Mouse (Mus musculus): Measurements from ENCODE around the gene Ccdc9b. TPM values are rescaled to one million over a fixed set of nuclear protein-coding genes. Genes with fewer than 3 reads are reported as not detected.

Gene Ccdc9b
- total RNA-seq (2022), result 1 to 10 TPM; 6.2 to 8.4 (median 6.6) TPM

DNA sequence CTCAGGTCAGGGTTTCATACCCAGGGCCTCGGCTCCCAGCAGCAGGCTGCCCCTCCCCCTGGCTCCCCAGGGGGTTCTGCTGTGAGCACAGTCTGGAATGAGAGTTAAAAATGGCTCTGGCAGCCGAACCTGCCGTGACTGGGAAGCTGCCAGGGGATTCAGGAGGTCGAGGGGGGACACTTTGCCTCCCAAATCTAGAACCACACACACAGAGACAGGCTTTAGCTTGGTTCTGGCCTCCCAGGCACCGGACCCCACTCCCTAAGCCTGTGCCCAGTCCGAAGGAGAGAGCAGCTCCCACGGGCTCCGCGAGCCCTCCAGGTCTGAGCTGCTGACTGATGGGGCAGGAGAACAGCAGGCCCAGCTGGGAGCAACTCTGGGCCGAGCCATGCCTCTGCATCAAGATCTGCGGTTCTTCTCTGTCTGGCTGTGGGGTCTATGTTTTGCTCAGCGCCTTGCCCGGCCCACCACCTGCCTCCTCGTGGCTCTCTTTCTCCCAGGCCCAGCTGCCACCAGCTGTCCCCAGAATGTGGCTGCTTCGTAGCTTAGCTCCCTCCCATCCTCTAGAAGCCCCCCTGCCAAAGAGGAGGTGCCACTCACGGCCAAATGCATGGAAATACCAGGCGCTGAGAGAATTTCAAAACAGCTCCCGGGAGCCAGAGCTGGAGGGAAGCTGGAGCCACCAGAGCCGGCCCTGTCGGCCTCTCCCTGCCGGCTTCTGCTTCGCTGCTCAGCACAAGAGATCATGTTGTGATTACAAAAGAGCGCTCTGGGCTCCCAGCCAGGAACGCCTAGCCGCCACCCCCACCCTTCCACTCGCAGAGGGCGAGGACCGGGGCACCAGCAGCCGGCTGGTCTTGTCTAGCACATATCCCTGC, at the start of gene Ccdc9b:
Ccdc9b (minus strand) TSS at position 756 of the 878 bp plus-strand sequence.
- peak; percentile 87 for DNase-seq (ENCODE audit: low spot score in 2 of 2)

DNA sequence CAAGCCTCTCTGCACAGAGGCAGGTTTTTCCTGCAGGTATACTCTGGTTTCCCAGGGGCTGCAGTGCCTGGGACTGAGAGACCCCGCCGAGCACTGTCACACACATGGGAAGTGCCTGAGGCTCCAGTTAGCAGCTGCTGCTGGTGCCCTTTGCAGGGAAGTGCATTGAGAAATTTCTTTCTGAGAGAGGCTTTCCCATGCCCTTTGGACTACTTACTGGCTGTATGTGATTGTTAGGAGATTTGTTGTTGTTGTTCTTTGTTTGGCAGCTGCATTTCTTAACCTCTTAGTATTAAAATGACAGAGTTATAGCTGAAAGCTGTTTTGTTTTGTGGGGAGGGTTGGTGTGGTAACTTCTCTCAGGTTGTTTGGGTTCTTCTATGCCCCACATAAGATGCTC, 48.4 kb upstream of the Ccdc9b start:
- DNase-seq (ENCODE audit: low spot score in 2 of 2), result no peak

DNA sequence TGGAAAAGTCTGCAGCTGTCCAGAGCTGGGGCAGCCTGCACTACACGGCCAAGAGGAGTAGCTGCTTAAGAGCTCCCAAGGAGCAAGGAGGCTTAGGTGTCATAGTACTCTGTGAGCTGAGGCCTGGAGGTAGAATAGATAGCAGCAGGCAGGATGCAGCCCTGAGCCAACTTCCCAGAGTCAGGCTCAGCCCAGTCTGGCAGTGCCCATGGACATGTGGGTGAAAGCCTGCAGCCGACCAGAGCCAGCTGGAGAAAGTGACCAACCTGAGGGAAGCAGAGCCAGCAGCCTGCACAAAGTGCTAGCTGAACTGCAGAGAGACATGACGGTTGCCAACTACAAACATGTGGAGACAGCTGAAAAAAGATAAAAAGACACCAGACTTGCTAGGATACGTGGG, 44.4 kb upstream of the Ccdc9b start:
- no peak for DNase-seq (ENCODE audit: low spot score in 2 of 2)

DNA sequence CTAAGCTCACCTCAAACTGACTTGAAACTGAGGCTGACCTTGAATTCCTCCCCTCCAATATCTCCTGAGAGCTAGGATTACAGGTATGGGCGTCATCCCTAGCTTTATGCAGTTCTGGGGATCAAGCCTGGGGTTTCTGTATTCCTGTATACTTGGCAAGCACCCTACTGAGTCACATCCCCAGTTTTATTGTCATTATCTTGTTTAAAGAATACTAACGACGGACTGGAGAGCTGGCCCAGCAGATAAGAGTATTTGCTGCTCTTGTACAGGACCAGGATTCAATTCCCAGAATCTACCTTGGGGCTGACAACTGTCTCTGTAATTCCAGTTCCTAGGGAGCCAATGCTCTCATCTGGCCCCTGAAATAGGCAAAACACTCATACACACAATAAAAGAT, 43.3 kb upstream of the Ccdc9b start:
- no peak for DNase-seq (ENCODE audit: low spot score in 2 of 2)

DNA sequence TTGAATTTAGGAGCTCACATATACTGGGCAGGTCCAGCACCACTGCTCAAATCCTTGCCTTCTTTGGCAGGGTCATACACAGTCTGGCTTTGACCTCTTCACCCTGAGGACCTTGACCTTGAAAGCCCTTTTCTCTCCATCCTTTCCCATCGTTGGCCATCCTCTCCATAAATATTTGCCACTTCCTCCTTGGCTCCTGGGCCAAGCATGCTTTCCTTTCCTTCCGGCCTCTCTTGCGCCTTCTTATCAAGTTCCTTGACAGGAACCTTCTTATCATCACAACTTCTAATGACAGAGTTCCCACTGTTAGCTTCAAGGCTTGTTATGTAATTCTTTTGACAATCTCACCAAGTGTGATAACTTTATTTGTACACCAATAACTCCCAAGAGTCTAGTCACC, 42.7 kb upstream of the Ccdc9b start:
- DNase-seq (ENCODE audit: low spot score in 2 of 2), result no peak

DNA sequence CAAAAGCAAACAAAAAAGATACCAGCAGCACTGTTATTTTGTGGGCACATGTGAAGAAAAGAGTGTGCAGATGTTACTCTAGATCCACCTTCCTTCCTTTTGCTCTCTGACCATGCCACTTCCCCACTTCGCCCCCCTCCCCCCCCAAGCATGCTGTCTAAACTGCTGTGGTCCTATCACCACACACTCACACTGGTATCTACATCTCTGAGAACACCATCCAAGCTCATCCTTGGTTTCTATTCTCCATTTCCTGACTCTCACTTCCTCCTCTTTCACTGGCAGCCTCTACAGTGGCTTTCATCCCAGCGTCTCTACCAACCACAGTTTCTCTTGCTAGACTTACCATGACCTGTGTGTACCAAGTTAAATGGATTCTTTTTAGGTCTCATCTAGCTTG, 42.0 kb upstream of the Ccdc9b start:
- DNase-seq (ENCODE audit: low spot score in 2 of 2), result no peak

DNA sequence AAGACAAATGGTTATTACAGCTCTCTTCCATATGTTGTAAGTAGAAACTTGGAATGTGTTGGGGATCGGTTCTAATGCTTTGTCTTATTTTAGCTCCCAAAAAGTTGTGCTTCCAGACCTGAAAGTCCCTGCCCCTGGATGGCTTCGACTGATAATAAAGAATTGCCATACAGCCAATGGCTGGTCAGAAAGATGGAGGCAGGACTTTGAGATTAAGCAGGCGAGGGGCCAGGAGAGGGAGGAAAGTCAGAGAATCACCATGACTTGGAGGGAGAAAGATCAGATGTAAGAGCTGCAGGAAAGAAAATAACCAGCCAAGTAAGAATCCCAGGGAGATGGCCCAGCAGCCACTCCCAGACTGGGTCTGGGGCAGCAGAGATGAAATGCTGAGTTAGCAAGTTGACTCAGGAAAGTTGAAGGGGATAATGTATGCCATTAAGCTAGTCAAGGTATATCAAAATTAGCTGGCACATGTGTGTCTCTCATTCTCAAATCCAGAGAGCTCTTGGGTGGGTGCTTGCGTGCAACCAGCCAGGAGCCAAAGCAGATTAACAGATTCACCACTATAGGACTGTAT, 40.2 kb upstream of the Ccdc9b start:
- DNase-seq (ENCODE audit: low spot score in 2 of 2), result no peak

DNA sequence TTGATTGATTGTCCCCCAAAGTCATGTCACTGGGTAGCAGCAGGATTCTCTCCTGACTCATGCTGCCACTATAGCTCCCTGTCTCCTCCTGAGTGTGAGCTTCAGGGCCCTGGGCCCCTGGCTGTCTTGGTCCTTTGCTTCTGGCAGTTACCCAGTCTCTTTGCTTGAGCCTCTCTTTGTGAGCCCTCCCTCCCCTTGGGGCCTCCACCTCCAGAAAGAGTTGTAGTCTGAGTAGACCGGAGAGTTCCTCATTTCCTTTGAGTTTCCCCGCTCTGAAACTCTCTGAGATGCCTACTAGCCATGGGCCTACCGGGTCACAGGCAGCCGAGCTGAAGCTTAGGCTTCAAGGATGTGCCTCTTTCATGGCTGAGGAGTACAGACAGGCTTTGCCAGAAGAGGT, 31.2 kb upstream of the Ccdc9b start:
- DNase-seq (ENCODE audit: low spot score in 2 of 2), result no peak

DNA sequence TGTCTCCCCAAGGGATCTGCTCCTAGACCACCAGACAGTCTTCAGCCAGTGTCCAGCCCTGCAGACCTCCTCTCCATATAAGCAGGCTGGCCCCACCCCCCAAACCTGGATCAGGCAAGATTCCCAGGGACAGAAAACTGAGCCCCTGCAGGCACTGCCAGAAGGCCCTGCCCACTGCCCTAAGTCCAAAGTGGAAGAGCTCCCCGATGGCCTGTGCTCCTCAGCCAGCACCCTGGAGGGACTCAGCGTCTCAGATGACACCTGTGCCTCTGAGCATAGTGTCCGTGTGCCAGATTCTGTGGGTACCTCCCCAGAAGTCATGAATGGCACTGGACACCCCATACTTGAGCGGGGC, 29.8 kb upstream of the Ccdc9b start:
- no peak for DNase-seq (ENCODE audit: low spot score in 2 of 2)

DNA sequence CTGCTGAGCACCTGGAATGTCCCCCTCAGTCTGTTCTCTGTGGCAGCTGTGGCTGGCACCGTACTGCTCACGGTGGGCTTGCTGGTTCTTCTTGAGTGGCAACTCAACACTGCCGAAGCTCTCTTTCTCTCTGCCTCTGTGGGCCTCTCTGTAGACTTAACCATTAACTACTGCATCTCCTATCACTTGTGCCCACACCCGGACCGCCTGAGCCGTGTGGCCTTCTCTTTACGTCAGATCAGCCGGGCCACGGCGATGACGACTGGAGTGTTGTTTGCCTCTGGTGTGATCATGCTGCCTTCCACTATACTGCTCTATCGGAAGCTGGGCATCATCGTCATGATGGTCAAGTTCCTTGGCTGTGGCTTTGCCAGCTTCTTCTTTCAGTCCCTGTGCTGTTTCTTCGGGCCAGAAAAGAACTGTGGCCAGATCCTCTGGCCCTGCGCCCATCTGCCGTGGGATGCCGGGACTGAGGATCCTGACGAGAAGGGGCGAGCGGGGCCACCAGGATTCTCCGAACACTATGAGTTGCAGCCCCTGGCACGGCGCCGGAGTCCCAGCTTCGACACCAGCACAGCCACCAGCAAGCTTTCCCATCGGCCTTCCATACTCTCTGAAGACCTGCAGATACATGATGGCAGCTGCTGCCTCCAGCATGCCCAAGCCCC, 29.3 kb upstream of the Ccdc9b start:
- no peak for DNase-seq (ENCODE audit: low spot score in 2 of 2)

DNA sequence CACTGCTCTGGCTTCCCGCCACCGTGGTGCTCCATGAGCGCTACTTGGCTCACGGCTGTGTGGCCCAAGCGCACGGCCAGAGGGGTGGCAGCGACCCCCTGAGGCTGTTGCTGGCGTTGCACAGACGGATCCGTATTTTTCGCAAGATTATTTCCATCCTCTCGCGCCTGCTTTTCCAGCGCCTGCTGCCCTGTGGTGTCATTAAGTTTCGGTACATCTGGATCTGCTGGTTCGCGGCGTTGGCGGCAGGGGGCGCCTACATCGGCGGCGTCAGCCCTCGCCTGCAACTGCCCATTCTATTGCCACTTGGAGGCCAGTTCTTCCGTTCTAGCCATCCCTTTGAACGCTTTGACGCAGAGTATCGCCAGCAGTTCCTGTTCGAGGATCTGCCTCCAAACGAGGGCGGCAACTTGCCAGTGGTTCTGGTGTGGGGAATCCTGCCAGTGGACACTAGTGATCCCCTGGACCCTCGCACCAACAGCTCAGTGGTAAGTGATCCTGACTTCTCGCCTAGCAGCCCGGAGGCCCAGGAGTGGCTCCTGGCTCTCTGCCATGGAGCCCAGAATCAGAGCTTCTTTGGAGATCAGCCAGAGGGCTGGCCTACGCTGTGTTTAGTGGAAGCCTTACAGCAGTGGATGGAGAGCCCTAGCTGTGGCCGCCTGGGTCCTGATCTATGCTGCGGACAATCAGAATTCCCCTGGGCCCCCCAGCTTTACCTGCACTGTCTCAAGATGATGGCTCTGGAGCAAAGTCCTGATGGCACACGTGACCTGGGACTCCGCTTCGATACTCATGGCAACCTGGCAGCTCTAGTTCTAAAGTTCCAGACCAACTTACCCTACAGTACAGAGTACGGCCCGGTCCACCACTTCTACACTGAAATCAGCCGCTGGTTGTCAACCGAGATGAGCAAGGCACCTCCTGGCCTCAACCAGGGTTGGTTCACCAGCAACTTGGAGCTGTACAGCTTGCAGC, 28.4 kb upstream of the Ccdc9b start:
- DNase-seq (ENCODE audit: low spot score in 2 of 2), result peak in 1 of 2 experiments; percentile 55

DNA sequence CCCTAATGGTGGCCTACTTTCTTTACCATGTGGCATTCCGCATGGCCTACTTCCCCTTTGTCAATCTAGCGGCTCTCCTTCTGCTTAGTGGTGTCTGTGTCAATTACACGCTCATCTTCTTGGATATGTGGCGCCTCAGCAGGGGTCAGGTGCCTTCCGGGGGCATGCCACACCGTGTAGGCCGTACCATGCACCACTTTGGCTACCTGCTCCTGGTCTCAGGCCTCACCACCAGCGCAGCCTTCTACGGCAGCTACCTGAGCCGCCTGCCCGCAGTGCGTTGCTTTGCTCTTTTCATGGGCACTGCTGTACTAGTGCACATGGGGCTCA, 27.7 kb upstream of the Ccdc9b start:
- no peak for DNase-seq (ENCODE audit: low spot score in 2 of 2)

DNA sequence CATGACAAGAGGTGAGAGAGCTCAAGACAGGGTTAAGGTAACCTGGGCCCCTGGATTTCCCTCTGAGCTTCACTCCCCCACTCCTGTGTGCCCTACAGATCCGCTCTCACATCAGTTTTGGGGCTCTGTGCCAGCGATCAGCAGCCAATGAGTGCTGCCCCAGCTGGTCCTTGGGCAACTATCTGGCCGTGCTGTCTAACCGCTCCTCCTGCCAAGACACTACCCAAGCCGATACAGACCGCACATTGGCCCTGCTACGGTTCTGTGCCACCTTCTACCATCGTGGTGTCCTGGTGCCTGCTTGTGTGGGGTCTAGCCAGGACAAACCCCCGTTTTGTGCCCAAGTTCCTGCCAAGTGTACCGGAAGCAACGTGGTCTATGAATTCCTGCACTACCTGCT, 27.0 kb upstream of the Ccdc9b start:
- DNase-seq (ENCODE audit: low spot score in 2 of 2), result peak in 1 of 2 experiments; percentile 63

DNA sequence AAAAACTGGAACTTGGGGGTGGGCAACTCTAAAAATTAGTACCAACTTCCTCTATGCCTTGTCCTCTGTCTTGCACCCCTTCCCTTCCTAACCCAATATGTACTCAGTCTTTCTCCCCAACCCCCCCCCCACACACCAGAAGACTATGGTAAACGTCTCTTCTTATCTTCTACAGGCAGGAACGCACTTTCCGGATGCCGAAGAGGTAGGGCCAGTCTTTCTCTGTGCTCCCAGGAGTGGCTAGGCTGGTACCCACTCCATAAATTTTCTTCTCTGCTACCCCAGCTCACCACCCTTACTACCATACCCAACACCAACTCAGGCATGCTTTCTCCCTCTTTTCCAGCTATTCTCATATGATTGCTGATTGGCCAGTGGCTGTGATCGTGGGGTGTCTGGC, 24.1 kb upstream of the Ccdc9b start:
- DNase-seq (ENCODE audit: low spot score in 2 of 2), result no peak

DNA sequence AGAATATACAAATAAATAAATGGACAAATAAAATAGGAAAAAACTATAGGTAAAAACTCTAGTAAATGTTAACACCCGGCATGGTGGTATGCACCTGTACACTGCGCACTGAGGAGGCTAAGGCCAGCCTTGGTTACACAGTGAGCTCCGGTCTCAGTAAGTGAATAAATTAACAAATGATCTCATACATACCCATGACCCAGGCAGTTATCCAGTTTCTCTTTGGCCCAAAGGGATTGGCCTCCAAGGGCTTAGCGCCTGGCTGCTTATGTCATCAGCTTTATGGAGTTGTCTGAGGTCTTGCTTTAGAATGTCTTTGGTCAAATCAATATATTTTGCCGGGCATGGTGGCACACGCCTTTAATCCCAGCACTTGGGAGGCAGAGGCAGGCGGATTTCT, 21.2 kb upstream of the Ccdc9b start:
- DNase-seq (ENCODE audit: low spot score in 2 of 2), result no peak

DNA sequence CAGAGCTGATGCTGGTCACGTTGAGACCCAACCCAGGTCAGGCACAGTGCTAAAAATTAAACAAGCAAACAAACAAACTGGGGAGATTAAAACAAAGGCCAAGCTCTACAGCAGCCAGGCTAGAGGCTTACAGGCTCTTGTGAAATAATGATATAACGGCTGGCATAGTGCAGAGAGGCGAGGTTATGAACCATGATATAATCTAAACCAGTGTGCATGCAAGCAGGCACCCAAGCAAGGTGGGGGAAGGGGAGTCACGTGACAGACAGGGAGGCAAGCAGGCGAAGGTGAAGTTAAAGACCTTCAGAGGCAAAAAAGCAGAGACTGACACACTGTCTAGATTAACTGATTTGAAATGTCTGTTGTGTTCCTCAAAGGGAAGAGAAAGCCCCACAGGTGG, 20.6 kb upstream of the Ccdc9b start:
- no peak for DNase-seq (ENCODE audit: low spot score in 2 of 2)

DNA sequence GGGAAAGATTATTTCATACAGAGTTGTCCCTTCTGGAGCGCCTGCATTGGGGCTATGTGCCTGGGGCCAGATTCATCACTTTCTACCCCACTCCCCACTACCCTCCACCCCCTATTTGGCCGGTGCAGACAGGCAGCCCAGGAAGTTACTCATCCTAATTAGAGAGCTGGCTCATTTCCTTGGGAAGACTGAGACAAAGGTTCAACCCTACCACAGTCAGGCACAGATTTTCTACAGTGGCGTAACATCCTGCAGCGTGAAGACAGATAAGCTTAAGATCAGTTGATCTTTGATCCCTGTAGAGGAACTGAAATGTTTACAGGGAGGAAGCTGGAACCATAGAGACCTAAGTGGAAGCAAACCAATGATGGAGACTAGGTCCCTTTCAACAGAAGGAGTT, 19.8 kb upstream of the Ccdc9b start:
- no peak for DNase-seq (ENCODE audit: low spot score in 2 of 2)

DNA sequence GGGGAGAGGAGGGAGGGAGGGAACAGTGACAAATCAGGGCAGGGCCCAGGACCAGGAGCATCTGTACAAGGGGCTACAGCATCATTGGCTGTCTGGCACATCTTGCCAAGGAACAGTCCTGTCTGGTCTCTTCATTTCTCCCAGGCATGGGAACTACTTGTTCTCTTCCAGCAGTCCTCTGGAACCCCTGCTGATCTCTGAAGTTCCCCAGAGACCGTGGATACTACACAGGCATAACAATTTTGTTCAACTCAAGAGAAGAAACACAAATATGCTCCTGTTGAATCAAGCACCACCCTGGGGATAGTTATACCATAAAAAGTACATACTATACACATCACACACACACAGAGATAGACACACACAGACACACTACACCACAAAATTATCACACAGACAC, 18.7 kb upstream of the Ccdc9b start:
- no peak for DNase-seq (ENCODE audit: low spot score in 2 of 2)

DNA sequence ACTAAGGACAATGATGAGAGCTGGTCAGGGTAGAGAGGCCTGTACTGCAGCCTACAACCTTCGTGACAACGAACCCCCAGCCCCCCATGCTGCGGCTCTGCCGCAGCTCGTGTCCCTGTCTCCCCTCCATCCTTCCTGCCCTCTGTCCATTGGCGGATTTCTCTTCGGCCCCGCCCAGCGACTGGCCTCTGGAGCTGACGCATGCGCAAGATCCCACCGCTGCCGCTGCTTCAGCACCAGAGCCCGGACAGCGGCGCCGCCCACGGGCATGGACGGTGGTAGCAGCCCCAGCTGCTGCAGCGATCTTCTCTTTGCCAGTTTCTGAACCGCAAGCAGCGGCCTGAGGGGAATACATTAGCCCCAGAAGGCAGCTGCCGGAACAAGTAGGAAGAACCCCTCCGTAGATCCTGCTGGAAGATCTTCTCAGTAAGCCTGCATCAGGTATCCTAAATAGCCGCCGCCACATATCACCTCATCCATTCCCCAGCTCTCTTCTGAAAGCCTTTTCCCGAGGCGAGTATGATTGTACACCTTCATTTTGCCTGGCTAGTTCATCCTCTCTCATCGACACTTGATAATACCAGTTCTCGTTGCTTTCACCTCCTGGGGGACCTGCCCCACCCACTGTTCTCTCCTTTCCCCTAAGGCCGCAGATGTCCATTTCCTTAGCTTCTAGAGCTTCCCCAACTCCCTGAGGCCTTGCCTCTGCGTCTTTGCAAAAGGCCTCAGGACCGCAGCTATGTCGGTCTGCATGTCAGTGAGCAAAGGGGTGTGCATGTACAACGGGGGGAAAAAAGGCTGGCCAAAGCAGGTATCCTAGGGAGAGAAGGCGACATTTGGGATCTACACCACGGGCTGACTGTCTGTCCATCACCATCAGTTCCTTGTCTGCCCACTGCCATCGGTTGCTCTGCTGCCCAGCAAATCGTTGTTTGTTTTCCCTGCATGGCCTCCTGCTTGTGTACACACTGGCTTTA, 17.3 kb upstream of the Ccdc9b start, which contains the start of gene Disp2:
Disp2 (plus strand) TSS at position 216 of the 977 bp plus-strand sequence.
- peak; percentile 92 to 95 for DNase-seq (ENCODE audit: low spot score in 2 of 2)

DNA sequence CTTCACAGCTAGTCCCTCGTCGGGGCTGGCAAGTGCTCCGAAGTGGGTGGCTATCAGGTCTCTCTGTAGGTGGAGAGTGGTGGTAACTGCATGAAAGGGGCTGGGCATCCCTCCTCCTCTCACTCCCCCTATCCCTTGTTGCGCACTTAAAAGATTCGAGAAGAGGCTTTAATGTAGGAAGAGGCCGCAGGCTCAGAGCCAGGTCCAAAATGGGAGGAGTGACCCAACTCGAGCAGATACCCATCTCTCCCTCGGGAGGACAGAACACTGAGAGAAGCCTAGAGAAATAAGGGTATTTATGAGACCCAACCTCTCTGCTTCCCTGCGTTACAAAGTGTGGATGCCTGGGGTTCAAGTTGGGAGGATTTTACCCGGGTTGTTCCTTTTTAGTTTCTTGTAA, 16.6 kb upstream of the Ccdc9b start:
- no peak for DNase-seq (ENCODE audit: low spot score in 2 of 2)
